Mouse (Mus musculus): Measurements from ENCODE around the gene Gm3618.
"Not testable (repeated sequence)": the region's sequence is repeated elsewhere in the genome, so short reads cannot be mapped to it uniquely, and the experiment has no call there.

Gm3618 gene

DNA sequence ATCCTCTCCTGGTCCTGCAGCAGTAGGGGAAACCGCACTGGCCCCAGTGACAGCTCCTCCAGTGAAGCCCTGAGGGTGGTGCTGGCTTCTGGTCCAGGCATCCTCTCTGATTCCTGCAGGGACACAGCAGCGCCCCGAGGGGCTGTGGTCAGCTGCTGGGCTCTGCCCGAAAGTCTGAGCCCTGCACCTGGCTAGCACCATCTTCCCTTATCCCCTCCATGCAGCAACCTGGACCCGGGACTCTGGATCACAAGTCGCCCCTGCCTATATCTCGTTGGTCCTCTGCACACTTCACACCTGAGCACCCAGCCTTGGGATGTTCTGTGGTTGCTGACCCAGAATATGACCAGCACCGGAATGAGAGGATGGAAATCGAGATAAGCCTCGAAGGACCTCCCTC, at the start of gene Gm3618:
TSS of gene Gm3618 (minus strand) at position 101 of the 400 bp plus-strand sequence.
- DNase-seq, result not testable (repeated sequence)

DNA sequence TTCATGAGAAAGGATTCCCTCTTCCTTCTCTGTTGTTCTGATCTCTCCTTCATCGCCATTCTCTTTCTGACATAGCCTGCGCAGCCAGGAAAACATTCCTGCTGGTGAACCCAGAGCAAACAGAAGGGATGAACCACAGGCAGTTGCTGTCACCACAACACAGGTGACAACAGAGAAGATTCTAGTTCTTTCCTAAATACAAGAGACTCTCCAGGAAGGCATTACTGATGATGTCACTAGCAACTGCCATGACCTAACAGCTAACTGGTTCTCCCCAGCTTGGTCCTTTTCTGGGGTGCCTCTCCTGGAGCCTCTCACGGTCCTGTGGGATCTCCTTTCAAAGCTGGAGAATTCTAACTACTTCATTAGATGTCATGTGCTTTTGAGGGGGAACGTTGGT, 46.7 kb upstream of the Gm3618 start, which contains the start of gene Gm16440:
TSS of gene Gm16440 (minus strand) at position 101 of the 400 bp plus-strand sequence.
- DNase-seq, result not testable (repeated sequence)

DNA sequence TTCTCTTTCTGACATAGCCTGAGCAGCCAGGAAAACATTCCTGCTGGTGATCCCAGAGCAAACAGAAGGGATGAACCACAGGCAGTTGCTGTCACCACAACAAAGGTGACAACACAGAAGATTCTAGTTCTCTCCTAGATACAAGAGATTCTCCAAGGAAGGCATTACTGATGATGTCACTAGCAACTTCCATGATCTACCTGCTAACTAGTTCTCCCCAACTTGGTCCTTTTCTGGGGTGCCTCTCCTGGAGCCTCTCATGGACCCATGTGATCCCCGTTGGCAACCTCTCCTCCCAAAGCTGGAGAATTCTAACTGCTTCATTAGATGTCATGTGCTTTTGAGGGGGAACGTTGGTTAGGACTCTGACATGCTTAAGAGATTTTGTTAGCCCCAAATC, 38.7 kb downstream of the Gm3618 start, which contains the start of gene Gm21103:
TSS of gene Gm21103 (minus strand) at position 101 of the 400 bp plus-strand sequence.
- DNase-seq, result not testable (repeated sequence)

DNA sequence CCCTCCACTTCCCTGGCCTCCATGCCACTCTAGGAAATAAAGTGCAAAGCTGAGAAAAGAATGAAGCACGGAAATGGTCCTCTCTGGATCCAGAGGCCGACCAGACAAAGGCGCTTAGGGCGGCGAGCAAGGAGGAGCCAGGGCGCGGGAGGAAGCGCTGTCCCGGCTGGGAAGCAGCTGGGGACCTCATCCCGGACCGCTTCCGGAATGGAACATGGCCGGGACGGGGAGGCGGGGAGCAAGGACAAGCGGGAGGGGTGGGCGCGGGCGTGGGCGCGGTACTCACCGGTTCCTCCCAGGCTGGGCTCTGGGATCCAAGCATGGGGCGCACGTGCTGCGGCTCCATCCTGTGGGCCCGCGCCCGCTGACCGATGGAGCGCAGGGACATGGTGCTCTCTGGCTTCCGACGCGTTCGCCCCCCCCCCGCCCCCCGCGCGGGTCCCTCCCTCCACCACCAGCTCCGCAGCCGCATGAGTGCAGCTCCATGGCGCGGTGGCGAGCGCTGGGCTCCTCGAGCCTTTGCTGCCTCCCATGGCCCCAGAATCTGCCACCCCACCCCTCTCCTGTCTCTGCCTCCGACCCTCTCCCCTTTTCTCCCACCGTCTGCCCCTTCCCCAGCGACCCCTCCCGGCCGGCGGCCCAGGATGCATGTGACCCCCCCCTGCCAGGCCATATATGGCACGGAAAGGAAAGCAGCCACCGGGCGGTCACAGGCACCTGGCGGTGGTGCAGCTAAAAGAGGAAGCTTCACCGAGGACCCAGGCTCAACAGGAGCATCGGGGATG, 56.4 kb downstream of the Gm3618 start, which contains the start of gene Gm3411:
TSS of gene Gm3411 (minus strand) at position 320 of the 785 bp plus-strand sequence.
- DNase-seq, result peak; percentile 20

All from kidney, adult 11 months (tissue).